ENCODE assay signal across 29 mouse cellular contexts in genomic region chr4:149159891-149160290, GRCm38 (mm10). TPM values are rescaled to one million over a fixed set of nuclear protein-coding genes. Genes with fewer than 3 reads are reported as not detected.
"Had no signal": no experiment of that assay in that cellular context is flagged by ENCODE, and none has a peak within 500 bp of the region (broad histone marks: within the 10 kb centered on the region; RNA-seq: fewer than 3 reads in every experiment).

No protein-coding gene starts in this region.

- H3K9me3 ChIP-seq: heart, embryonic 10.5 days; hindbrain, embryonic 13.5 days; hindbrain, embryonic 15.5 days; kidney, embryonic 15.5 days; limb, embryonic 10.5 days; limb, embryonic 12.5 days had no signal

- H3K27ac ChIP-seq: heart, embryonic 10.5 days; hindbrain, embryonic 13.5 days; hindbrain, embryonic 15.5 days; hindbrain, postnatal 0 days; kidney, embryonic 15.5 days; kidney, postnatal 0 days; limb, embryonic 10.5 days; limb, embryonic 12.5 days; liver, embryonic 14.5 days had no signal

- H3K27me3 ChIP-seq: heart, embryonic 12.5 days; hindbrain, embryonic 13.5 days; hindbrain, embryonic 15.5 days; kidney, embryonic 15.5 days; limb, embryonic 12.5 days had no signal

- H3K9ac ChIP-seq: heart, embryonic 12.5 days; hindbrain, embryonic 13.5 days; hindbrain, embryonic 15.5 days; kidney, embryonic 15.5 days; limb, embryonic 12.5 days; liver, embryonic 14.5 days had no signal

- H3K4me3 ChIP-seq: heart, embryonic 10.5 days; heart, embryonic 12.5 days; hindbrain, embryonic 13.5 days; hindbrain, embryonic 15.5 days; kidney, embryonic 15.5 days; limb, embryonic 10.5 days; limb, embryonic 12.5 days had no signal

- H3K4me2 ChIP-seq: heart, embryonic 12.5 days; hindbrain, embryonic 13.5 days; hindbrain, embryonic 15.5 days; kidney, embryonic 15.5 days; limb, embryonic 12.5 days; liver, embryonic 11.5 days had no signal

- H3K4me1 ChIP-seq: limb, embryonic 12.5 days had no signal

- ATAC-seq: hindbrain, postnatal 0 days; intestine, embryonic 16.5 days had no signal

- DNase-seq: gastrocnemius, postnatal 14 days; gastrocnemius, postnatal 36 days; heart, postnatal 14 days; heart, postnatal 36 days; kidney, adult 11 months; kidney, adult 2 months; kidney, adult 9 months; kidney, postnatal 14 days; kidney, postnatal 36 days; layer of hippocampus, adult 9-11 months; layer of hippocampus, postnatal 36 days; liver had no signal

RNA-seq across cellular contexts. Expression of gene Cort, which starts 33.3 kb away (rescaled TPM):
- total RNA-seq: gastrocnemius, postnatal 36 days; heart, adult 18-20 months; heart, postnatal 36 days; hematopoietic stem cell, adult 5-6 weeks had no signal
- polyA plus RNA-seq: gonadal fat pad, adult 2 months; heart, embryonic 12.5 days; heart, embryonic 16.5 days; intestine, embryonic 14.5 days; kidney, adult 2 months; liver, embryonic 14.5 days had no signal
